Mouse (Mus musculus) bone marrow macrophage, adult 2 months (primary cell): Measurements from ENCODE around the gene Rims1.

ENCODE experiments used
- CTCF ChIP-seq: IDR thresholded peaks from 2 replicates; pipeline ENCODE4 v1.5.1; 2012; ENCODE audit warnings: low read depth, mild to moderate bottlenecking, low read length, moderate library complexity
- POLR2A ChIP-seq: IDR thresholded peaks from 2 replicates; pipeline ENCODE4 v1.6.1; 2012; ENCODE audit warnings: mild to moderate bottlenecking, low read depth, low read length, borderline replicate concordance

- TF ChIP-seq CTCF = no peak
- TF ChIP-seq POLR2A = no peak
These were observed 55.3 kb downstream of the Rims1 start for GRCm38 (mm10) chr1:22750536-22750935.
